Mouse (Mus musculus): ENCODE measurements around the gene Atp13a3. TPM values are rescaled to one million over a fixed set of nuclear protein-coding genes. Genes with fewer than 3 reads are reported as not detected.
"Not testable (repeated sequence)": the region's sequence is repeated elsewhere in the genome, so short reads cannot be mapped to it uniquely, and the experiment has no call there.

Atp13a3 gene
- polyA plus RNA-seq, 1 experiment from 2014 or later: 13.0 TPM

DNA sequence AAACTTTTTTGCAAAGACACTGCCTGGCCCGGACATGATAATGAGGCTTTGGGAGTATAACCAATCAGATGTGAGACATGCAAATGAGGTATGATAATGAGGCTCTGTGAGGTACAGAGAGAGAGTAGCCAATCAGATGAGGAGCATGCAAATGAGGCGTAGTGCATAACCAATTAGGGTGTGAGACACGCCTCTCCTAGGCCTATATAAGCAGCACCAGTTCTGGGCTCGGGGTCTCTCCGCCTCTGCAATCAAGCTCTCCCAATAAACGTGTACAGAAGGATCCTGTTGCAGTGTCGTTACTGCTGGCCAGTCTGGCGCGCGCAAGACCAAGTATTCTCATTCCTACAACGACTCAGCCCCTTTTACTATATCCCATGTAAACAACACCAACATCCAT lies 52.3 kb downstream of the Atp13a3 start:
- H3K9ac ChIP-seq (ENCODE audit: low read length); H3K27me3 ChIP-seq (ENCODE audit: control insufficient read depth, insufficient read depth, low read length); H3K4me2 ChIP-seq (ENCODE audit: low read depth); H3K4me1 ChIP-seq (ENCODE audit: control insufficient read depth, insufficient read depth, low read length); H3K27ac ChIP-seq (ENCODE audit: low read depth, low read length); DNase-seq (ENCODE audit: low spot score); H3K36me3 ChIP-seq (ENCODE audit: control insufficient read depth, insufficient read depth, low read length); H3K9me3 ChIP-seq (ENCODE audit: control insufficient read depth, low read length); ATAC-seq (ENCODE audit: insufficient read depth, low FRiP score, low TSS enrichment); H3K4me3 ChIP-seq (ENCODE audit: low read depth, low read length): not testable (repeated sequence)
- WGBS: 91% methylated on average over 11 of the region's 11 CpGs

DNA sequence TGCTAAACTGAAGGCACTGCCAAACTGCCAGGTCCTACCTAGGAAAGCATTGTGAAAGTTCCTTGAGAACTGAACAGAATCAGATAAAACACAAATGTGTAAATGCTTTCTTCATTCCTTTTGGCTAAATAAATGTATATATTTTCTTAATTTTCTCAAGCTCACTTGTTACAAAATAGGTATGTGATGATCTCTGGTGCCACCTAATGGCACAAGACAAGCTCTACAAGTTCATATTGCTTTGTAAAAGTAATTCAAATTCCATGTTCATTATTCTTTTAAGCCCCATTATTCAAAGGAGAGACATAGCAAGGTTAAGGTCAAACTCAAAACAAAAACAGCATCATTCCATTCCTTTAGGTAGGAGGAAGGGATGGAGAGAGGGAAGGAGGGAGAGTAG lies 91.5 kb downstream of the Atp13a3 start:
- no peak for DNase-seq (ENCODE audit: low spot score)
- no peak overlapping the region for H3K4me3 ChIP-seq (ENCODE audit: low read depth, low read length)
- H3K27ac ChIP-seq (ENCODE audit: low read depth, low read length): no peak overlapping the region
- peaks cover 5% of the 10 kb centered on the region for H3K4me1 ChIP-seq (ENCODE audit: control insufficient read depth, insufficient read depth, low read length)
- H3K9ac ChIP-seq (ENCODE audit: low read length): no peak overlapping the region
- H3K36me3 ChIP-seq (ENCODE audit: control insufficient read depth, insufficient read depth, low read length): no peaks in the 10 kb centered on the region
- ATAC-seq (ENCODE audit: insufficient read depth, low FRiP score, low TSS enrichment): no peak
- H3K4me2 ChIP-seq (ENCODE audit: low read depth): no peak overlapping the region
- H3K9me3 ChIP-seq (ENCODE audit: control insufficient read depth, low read length): no peaks in the 10 kb centered on the region
- peaks cover 22% of the 10 kb centered on the region for H3K27me3 ChIP-seq (ENCODE audit: control insufficient read depth, insufficient read depth, low read length)

DNA sequence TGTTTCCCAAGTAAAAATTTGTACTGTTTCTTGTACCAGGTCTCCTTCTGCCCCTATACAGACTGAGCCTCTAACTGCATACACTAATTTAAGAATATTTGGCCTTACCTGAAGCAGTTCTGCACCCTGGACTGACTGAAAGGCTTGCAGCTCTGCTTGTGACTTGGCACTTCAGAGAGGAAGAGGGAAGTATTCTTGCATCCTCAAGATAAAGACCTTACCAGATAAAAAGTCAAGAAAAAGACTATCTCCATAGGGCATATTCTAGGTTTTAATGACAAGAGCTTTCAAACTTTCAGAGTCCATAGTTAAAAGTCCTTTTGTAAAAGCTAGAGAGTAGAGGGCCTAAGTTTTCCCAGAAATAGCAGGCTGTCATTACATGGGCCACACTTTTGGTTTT lies 95.1 kb downstream of the Atp13a3 start, which contains the start of gene Gp5:
Gene Gp5, minus strand, starts transcription at position 133 of the 400 bp plus-strand sequence.
- ATAC-seq (ENCODE audit: insufficient read depth, low FRiP score, low TSS enrichment) (no peak), DNase-seq (ENCODE audit: low spot score) (no peak)
- Histone ChIP-seq H3K4me2 (ENCODE audit: low read depth) (peak within 1 kb of the TSS; percentile 97), H3K9ac (ENCODE audit: low read length) (no peak within 1 kb of the TSS), H3K4me1 (ENCODE audit: control insufficient read depth, insufficient read depth, low read length) (peaks cover 16% of the 10 kb centered on the region), H3K27me3 (ENCODE audit: control insufficient read depth, insufficient read depth, low read length) (peaks cover 51% of the 10 kb centered on the region), H3K36me3 (ENCODE audit: control insufficient read depth, insufficient read depth, low read length) (no peaks in the 10 kb centered on the region), H3K4me3 (ENCODE audit: low read depth, low read length) (peak within 1 kb of the TSS; percentile 10), H3K9me3 (ENCODE audit: control insufficient read depth, low read length) (no peaks in the 10 kb centered on the region), H3K27ac (ENCODE audit: low read depth, low read length) (no peak within 1 kb of the TSS)

DNA sequence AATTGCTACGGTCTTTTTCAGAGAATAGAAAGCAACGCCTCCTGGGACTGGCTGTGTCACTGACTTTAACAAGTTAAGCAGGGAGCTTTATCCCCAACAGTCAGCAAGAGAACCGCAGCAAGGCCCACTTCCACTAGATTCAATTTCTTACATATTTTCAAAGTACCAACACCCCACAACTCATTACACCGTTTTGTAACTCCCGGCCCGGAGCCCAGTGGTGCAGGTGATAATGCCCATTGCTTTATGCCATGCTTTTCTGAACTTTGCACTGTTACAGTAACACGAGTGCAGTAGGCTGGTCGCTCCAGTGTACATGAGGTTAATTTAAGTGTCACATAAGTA lies 95.6 kb downstream of the Atp13a3 start:
- Histone ChIP-seq H3K4me2 (ENCODE audit: low read depth) (no peak overlapping the region), H3K9ac (ENCODE audit: low read length) (no peak overlapping the region), H3K36me3 (ENCODE audit: control insufficient read depth, insufficient read depth, low read length) (no peaks in the 10 kb centered on the region), H3K27ac (ENCODE audit: low read depth, low read length) (no peak overlapping the region), H3K4me1 (ENCODE audit: control insufficient read depth, insufficient read depth, low read length) (peaks cover 16% of the 10 kb centered on the region), H3K27me3 (ENCODE audit: control insufficient read depth, insufficient read depth, low read length) (peaks cover 51% of the 10 kb centered on the region), H3K9me3 (ENCODE audit: control insufficient read depth, low read length) (no peaks in the 10 kb centered on the region), H3K4me3 (ENCODE audit: low read depth, low read length) (no peak overlapping the region)
- ATAC-seq (ENCODE audit: insufficient read depth, low FRiP score, low TSS enrichment) (no peak), DNase-seq (ENCODE audit: low spot score) (no peak)
- 55% methylated on average over 8 of the region's 8 CpGs for WGBS

DNA sequence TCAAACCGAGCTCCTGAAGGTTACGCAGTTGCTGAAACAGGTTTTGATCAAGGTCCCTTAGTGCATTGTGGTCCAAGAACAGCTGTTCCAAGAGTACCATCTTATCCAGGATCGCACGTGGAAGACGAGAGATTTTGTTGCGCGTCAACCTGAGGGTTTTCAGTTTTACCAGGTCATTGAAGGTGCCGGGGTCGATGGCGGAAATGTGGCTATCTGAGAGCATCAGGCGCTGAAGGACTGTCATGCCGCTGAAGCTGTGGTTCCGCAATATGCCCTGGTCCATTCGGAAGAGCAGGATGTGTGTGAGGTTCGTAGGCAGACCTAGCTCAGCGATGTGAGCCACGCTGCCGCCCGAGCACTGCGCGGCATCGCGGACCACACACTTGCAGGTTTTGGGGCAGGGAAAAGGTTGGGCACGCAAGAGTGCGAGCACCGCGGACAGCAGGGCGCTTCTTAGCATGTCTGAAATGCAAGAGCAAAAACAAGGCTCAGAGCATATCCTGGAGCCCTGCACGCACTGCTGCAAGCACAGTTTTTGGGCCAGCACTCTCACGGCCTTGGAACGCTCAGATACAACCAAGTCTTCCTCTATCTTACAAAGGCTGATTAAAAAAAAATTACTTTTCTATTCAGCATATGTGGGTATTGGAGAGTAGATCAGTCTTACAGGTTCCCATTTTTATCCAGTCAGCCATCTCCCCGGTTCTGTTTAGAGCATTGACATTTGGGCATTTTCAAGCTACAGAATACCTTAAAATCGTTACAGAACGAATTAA lies 96.2 kb downstream of the Atp13a3 start:
- peak; percentile 56 for DNase-seq (ENCODE audit: low spot score)
- peaks cover 51% of the 10 kb centered on the region for H3K27me3 ChIP-seq (ENCODE audit: control insufficient read depth, insufficient read depth, low read length)
- H3K4me1 ChIP-seq (ENCODE audit: control insufficient read depth, insufficient read depth, low read length): peaks cover 16% of the 10 kb centered on the region
- H3K9me3 ChIP-seq (ENCODE audit: control insufficient read depth, low read length): no peaks in the 10 kb centered on the region
- no peaks in the 10 kb centered on the region for H3K36me3 ChIP-seq (ENCODE audit: control insufficient read depth, insufficient read depth, low read length)
- no peak overlapping the region for H3K27ac ChIP-seq (ENCODE audit: low read depth, low read length)
- WGBS: 4% methylated on average over 34 of the region's 34 CpGs
- H3K4me3 ChIP-seq (ENCODE audit: low read depth, low read length): peak overlapping the region; percentile 54
- no peak for ATAC-seq (ENCODE audit: insufficient read depth, low FRiP score, low TSS enrichment)
- no peak overlapping the region for H3K9ac ChIP-seq (ENCODE audit: low read length)
- H3K4me2 ChIP-seq (ENCODE audit: low read depth): peak overlapping the region; percentile 97

DNA sequence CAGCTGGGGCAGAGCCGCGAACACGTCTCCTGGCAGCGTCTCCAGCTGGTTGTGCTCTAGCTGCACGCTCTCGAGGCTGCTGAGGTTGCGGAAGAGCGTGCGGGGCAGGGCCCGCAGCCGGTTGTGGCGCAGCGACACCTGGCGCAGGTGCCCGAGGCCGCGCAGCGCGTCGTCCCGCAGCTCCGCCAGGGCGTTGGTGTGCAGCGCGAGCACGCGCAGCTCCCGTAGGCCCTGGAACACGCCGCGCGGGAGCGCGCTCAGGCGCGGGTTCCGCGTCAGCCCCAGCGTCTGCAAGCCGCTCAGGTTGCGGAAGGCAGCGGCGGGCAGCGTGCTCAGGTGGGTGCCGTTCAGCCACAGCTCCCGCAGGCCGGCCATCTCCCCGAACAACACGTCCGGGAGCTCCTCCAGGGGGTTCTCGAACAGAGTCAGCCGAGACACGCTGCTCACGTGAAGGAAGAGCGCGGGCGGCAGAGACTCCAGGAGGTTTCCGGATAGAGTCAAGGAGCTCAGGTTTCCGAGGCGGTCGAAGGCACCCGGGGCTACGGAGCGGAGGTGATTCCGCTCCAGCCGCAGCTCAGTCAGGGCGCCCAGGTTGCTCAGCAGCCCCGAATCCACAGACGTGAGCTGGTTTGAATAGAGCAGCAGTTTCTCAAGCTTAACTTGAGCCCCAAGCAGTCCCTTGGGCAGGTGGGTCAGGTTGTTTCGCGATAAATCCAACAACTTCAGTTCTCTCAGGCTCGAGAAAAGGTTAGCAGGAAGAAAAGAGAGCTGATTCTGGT lies 97.0 kb downstream of the Atp13a3 start:
- peaks cover 16% of the 10 kb centered on the region for H3K4me1 ChIP-seq (ENCODE audit: control insufficient read depth, insufficient read depth, low read length)
- peak overlapping the region; percentile 54 for H3K4me3 ChIP-seq (ENCODE audit: low read depth, low read length)
- peak; percentile 69 for DNase-seq (ENCODE audit: low spot score)
- under 1% methylated on average over 72 of the region's 72 CpGs for WGBS
- H3K4me2 ChIP-seq (ENCODE audit: low read depth): peak overlapping the region; percentile 97
- H3K27me3 ChIP-seq (ENCODE audit: control insufficient read depth, insufficient read depth, low read length): peaks cover 51% of the 10 kb centered on the region
- ATAC-seq (ENCODE audit: insufficient read depth, low FRiP score, low TSS enrichment): no peak
- H3K9ac ChIP-seq (ENCODE audit: low read length): peak overlapping the region; percentile 49
- no peaks in the 10 kb centered on the region for H3K9me3 ChIP-seq (ENCODE audit: control insufficient read depth, low read length)
- H3K27ac ChIP-seq (ENCODE audit: low read depth, low read length): no peak overlapping the region
- no peaks in the 10 kb centered on the region for H3K36me3 ChIP-seq (ENCODE audit: control insufficient read depth, insufficient read depth, low read length)

DNA sequence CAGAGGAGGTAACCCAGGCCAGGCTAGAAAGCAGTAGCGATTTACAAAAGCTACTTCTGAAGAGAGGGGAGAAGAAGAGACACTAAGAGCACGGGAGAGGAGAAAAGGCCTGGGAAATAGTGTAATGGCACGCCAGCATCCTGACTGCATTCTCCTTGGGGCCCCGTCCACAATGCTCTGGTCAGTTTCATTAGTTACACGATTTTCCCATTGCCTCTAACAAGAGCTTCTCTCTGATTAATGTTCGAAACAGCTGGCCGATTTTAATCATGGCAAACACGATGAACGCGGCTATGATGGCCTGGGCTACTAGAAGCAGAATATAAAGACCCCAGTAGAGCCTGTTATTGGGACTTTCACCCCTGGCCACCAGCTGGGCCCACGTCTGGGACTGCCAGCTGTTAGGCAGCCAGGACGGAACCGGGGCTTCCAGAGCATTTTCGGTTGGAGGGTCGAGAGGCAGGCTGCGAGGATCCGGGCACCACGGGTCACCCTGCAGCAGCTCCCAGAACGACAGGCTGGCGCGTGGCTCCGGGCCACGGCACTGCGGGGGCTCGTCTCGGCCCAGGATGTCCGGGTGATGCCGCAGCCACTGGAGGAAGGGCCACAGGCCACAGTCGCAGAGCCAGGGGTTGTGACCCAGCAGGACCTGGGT lies 97.7 kb downstream of the Atp13a3 start:
- ATAC-seq (ENCODE audit: insufficient read depth, low FRiP score, low TSS enrichment) (no peak), DNase-seq (ENCODE audit: low spot score) (peak; percentile 48)
- Histone ChIP-seq H3K9ac (ENCODE audit: low read length) (peak overlapping the region; percentile 49), H3K4me1 (ENCODE audit: control insufficient read depth, insufficient read depth, low read length) (peaks cover 16% of the 10 kb centered on the region), H3K27me3 (ENCODE audit: control insufficient read depth, insufficient read depth, low read length) (peaks cover 51% of the 10 kb centered on the region), H3K27ac (ENCODE audit: low read depth, low read length) (no peak overlapping the region), H3K4me2 (ENCODE audit: low read depth) (peak overlapping the region; percentile 97), H3K9me3 (ENCODE audit: control insufficient read depth, low read length) (no peaks in the 10 kb centered on the region), H3K36me3 (ENCODE audit: control insufficient read depth, insufficient read depth, low read length) (no peaks in the 10 kb centered on the region), H3K4me3 (ENCODE audit: low read depth, low read length) (peak overlapping the region; percentile 54)
- 12% methylated on average over 29 of the region's 29 CpGs for WGBS

DNA sequence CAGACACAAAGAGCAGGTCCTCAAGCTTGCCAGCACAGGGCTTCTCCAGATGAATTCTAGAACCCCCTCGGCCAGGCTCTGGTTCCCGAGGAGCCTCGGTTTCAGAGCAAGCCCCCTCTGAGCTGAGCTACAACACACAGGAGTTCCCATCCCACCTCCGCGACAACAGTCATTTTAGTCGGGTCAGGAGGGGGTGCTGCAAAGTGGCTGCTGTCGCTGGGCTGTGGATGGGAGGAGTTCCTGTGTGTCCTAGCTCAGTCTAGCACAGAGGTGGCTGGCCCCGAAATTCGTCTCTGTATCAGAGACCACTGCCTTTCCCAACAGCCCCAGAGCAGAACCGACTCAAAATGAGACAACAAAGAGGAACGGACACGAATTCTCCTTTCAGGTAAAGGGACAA lies 98.5 kb downstream of the Atp13a3 start:
- Histone ChIP-seq H3K9me3 (ENCODE audit: control insufficient read depth, low read length) (no peaks in the 10 kb centered on the region), H3K4me3 (ENCODE audit: low read depth, low read length) (no peak overlapping the region), H3K9ac (ENCODE audit: low read length) (no peak overlapping the region), H3K4me2 (ENCODE audit: low read depth) (no peak overlapping the region), H3K27ac (ENCODE audit: low read depth, low read length) (no peak overlapping the region), H3K4me1 (ENCODE audit: control insufficient read depth, insufficient read depth, low read length) (peaks cover 16% of the 10 kb centered on the region), H3K36me3 (ENCODE audit: control insufficient read depth, insufficient read depth, low read length) (no peaks in the 10 kb centered on the region), H3K27me3 (ENCODE audit: control insufficient read depth, insufficient read depth, low read length) (peaks cover 51% of the 10 kb centered on the region)
- WGBS: 59% methylated on average over 12 of the region's 12 CpGs
- ATAC-seq (ENCODE audit: insufficient read depth, low FRiP score, low TSS enrichment): no peak
- DNase-seq (ENCODE audit: low spot score): no peak
